Mouse (Mus musculus): ENCODE data around the gene Pnma3. TPM values are rescaled to one million over a fixed set of nuclear protein-coding genes. Genes with fewer than 3 reads are reported as not detected.
"Not testable (repeated sequence)": the region's sequence is repeated elsewhere in the genome, so short reads cannot be mapped to it uniquely, and the experiment has no call there.

Pnma3 gene
- polyA plus RNA-seq, 1 experiment = not detected

DNA sequence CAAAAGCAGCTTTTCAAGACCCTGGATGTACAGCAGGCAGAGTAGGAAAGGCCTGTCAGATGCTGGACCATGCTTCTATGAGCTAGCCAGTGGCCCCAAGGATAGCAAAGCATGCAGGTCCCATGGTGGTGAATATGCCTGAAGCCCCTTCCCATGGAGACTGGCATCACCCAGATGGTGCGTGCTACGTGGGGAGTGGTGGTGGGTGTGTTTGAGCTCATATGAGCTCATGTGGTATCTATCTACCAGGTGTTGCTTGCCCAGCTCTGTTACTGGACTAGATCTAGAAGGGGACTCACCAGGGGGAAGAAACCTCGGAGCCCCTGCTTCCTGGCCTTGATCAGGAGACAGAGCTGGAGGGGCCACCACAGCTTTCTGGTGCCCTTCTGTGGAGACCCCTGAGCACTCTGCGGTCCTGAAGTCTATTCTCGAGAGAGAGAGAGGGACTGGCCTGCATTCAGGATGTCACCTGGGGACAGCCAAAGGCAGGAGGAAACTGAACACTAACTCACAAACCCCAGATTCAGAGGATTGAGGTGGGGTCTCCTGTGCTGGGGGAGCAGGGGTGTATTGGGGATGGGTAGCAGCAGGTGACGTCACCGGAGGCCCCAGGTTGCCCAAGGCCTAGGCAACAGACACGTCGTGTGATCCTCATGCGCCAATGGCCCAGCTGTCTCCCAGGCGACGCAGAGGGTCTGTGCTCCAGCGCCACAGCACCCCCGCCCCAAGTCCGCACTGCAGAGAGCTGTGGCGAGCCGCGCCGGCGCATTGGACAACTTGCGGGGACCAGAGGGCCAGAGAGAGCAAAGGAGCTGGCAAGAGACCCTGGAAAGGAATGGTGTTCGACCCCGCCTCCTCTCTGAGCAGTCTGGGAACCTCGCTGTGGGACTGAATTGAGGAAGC, 824 bp upstream of the Pnma3 start:
- Histone ChIP-seq H3K36me3 (ENCODE audit: control insufficient read depth, insufficient read depth, low read length) (no peaks in the 10 kb centered on the region), H3K27ac (ENCODE audit: control insufficient read depth, insufficient read depth, low read length) (no peak overlapping the region), H3K27me3 (ENCODE audit: control insufficient read depth, insufficient read depth, low read length) (no peaks in the 10 kb centered on the region), H3K4me1 (replicated peaks; ENCODE audit: control insufficient read depth, insufficient read depth, low read length) (no peaks in the 10 kb centered on the region), H3K4me3 (ENCODE audit: control insufficient read depth, insufficient read depth, low read length) (no peak overlapping the region)
- TF ChIP-seq POLR2A (IDR thresholded peaks at IDR 0.05; ENCODE audit: control insufficient read depth, extremely low read depth, insufficient read depth, low read length, poor library complexity) (no peak), CTCF (IDR thresholded peaks at IDR 0.05; ENCODE audit: borderline replicate concordance, control insufficient read depth, extremely low read depth, insufficient read depth, low read length, poor library complexity) (no peak)
- no peak for DNase-seq
- 81% methylated on average over 24 of the region's 24 CpGs for WGBS

DNA sequence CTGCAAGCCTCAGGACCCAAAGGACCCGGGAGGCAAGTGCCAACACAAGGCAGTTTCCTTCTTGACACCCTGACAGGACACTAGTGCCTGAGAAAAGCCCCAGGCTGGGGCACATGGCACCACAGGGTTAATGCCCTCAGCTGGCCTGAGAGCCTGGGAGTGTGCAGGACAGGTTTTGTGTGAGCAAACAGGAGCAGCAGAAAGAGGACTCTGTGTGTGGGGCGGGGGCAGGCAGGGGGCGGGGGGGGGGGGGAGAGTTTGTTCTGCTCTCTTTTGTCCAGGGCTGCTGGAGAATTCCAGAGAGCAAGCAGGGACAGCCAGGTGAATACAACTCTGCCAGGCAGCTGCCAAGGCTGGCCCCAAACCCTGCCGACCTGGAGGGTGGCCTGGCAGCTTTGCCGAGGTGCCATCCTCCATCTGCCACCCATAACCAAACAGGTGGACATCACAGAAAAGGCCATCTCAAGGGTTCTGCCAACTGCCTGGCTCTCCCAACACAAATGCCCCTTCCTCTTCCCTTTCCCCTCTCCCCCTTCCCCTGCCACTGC, 2.3 kb downstream of the Pnma3 start:
- not testable (repeated sequence) for H3K27me3 ChIP-seq (ENCODE audit: control insufficient read depth, insufficient read depth, low read length); H3K36me3 ChIP-seq (ENCODE audit: control insufficient read depth, insufficient read depth, low read length); H3K4me1 ChIP-seq (replicated peaks; ENCODE audit: control insufficient read depth, insufficient read depth, low read length); H3K4me3 ChIP-seq (ENCODE audit: control insufficient read depth, insufficient read depth, low read length); H3K27ac ChIP-seq (ENCODE audit: control insufficient read depth, insufficient read depth, low read length); DNase-seq
- no CpG with 5 or more reads among the region's 5 CpGs for WGBS

DNA sequence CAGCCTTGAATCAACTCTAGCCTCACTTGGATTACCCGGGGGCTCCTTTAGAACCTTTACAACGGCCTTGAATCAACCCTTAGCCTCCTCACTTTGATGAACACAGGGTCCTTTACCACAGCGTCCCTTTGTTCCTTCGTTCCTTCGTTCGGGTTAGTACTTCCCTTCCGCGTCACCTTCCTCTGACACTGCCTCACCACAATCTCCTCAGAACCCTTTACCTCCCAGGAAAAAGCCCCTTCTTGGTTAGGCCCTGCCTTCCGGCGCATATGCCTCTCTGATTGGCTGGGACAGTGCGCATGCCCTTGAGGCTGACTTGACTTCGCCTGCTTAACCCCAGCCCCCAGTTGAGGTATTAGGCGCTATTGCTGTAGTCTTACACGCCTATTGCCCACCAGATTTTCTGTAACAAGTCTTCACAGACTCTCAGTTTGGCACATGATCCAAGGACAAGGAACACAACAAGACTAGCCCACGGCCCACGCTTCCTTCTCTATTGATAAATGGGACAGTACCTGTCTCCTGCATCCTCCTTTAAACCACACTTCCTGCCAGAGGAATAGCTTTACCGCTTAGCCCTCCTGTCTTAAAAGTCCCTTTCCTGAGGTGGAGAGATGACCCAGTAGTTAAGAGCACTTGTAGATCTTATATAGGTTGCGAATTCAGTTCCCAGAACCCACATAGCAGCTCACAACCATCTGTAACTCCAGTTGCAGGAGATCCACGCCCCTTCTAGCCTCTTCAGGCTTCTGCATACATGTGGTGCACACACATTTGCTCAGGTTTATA, 17.9 kb downstream of the Pnma3 start, which contains the start of gene Xlr4a:
TSS of gene Xlr4a (minus strand) at position 212 of the 789 bp plus-strand sequence.
- DNase-seq = peak; percentile 49
- 13% methylated on average over 19 of the region's 19 CpGs for WGBS
- H3K4me1 ChIP-seq (replicated peaks; ENCODE audit: control insufficient read depth, insufficient read depth, low read length); H3K36me3 ChIP-seq (ENCODE audit: control insufficient read depth, insufficient read depth, low read length); H3K27me3 ChIP-seq (ENCODE audit: control insufficient read depth, insufficient read depth, low read length); H3K27ac ChIP-seq (ENCODE audit: control insufficient read depth, insufficient read depth, low read length): not testable (repeated sequence)
- peak within 1 kb of the TSS; percentile 42 for H3K4me3 ChIP-seq (ENCODE audit: control insufficient read depth, insufficient read depth, low read length)

DNA sequence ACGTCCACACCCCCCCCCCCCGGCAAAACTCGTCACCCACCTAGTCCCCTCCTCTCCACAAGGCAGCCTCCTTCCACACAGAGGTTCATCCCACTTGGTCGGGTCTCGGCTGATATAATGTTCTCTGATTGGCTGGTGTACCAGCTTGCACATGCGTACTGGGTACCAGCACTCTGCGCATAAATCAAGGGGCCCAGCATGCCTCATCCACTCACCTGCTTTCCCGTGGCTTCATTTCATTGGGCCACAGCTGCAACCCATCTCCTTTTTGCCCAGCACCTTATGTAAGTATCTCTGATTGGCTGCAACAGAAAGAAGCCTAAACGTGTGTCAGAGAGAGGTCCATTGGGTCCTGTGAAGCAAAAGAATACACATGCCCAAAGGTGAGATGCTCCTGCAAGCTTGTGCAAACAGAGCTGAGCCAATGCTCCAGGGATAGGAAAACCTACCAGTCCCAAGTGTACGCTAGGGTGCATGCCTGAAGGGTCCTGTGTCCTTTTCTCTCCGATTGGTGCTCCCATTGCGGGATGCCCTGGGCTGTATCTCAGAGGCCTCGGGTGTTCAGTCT, 32.4 kb downstream of the Pnma3 start, which contains the start of gene Xlr3a:
TSS of gene Xlr3a (minus strand) at position 155 of the 568 bp plus-strand sequence.
- not testable (repeated sequence) for H3K27ac ChIP-seq (ENCODE audit: control insufficient read depth, insufficient read depth, low read length); H3K4me1 ChIP-seq (replicated peaks; ENCODE audit: control insufficient read depth, insufficient read depth, low read length); DNase-seq; H3K36me3 ChIP-seq (ENCODE audit: control insufficient read depth, insufficient read depth, low read length); H3K4me3 ChIP-seq (ENCODE audit: control insufficient read depth, insufficient read depth, low read length); H3K27me3 ChIP-seq (ENCODE audit: control insufficient read depth, insufficient read depth, low read length)
- WGBS = 88% methylated on average over 12 of the region's 13 CpGs

DNA sequence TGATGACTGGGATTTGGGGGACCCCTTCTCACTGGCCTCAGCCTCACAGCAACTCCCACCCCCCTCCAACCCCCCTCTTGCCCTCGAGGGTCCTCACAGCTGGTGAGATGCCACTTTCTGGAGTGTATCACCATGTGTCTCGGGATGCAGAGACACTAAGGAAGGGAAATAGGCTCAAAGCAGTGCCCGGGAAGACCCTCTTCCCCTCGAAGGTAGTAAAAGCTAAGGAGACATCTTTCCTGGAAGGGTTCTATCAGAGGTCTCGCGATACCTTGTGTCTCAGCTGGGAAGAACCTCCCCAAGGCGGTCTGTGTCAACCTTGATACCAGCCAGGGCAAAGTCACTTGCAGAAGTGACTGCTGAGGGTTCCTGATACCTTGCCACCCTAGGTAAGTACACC, 52.2 kb downstream of the Pnma3 start, which contains the start of gene Gm14685:
TSS of gene Gm14685 (plus strand) at position 301 of the 400 bp plus-strand sequence.
- not testable (repeated sequence) for H3K27ac ChIP-seq (ENCODE audit: control insufficient read depth, insufficient read depth, low read length); H3K4me1 ChIP-seq (replicated peaks; ENCODE audit: control insufficient read depth, insufficient read depth, low read length); DNase-seq; H3K36me3 ChIP-seq (ENCODE audit: control insufficient read depth, insufficient read depth, low read length); H3K4me3 ChIP-seq (ENCODE audit: control insufficient read depth, insufficient read depth, low read length); H3K27me3 ChIP-seq (ENCODE audit: control insufficient read depth, insufficient read depth, low read length)
- WGBS = no CpG with 5 or more reads among the region's 7 CpGs

Other genes starting within 250 kb of the Pnma3 start
- 0.08 and 0.11 TPM in 2 replicates for gene Gabrq, start 239.6 kb upstream of the Pnma3 start, polyA plus RNA-seq (2012; rRNA removed)
- gene Cetn2, start 146.4 kb upstream of the Pnma3 start, polyA plus RNA-seq (2012; rRNA removed) = 5.9 and 9.7 TPM in 2 replicates
- gene Nsdhl, start 146.2 kb upstream of the Pnma3 start, polyA plus RNA-seq (2012; rRNA removed) = 8.9 and 9.0 TPM in 2 replicates
- gene Zfp185, start 77.4 kb upstream of the Pnma3 start, polyA plus RNA-seq (2012; rRNA removed) = 1.0 and 1.3 TPM in 2 replicates
- not detected in 2 replicates for gene Pnma5, start 27.7 kb upstream of the Pnma3 start, polyA plus RNA-seq (2012; rRNA removed)
- gene Xlr4a, start 17.7 kb downstream of the Pnma3 start, polyA plus RNA-seq (2012; rRNA removed) = 4.0 and 7.7 TPM in 2 replicates
- gene Xlr3a, start 32.3 kb downstream of the Pnma3 start, polyA plus RNA-seq (2012; rRNA removed) = 0.97 TPM in 1 of 2 replicates, not detected in the other
- gene Gm14685, start 52.3 kb downstream of the Pnma3 start, polyA plus RNA-seq (2012; rRNA removed) = 0.11 and 0.17 TPM in 2 replicates
- gene Xlr5b, start 84.0 kb downstream of the Pnma3 start, polyA plus RNA-seq (2012; rRNA removed) = not detected in 2 replicates
- gene DXBay18, start 84.7 kb downstream of the Pnma3 start, polyA plus RNA-seq (2012; rRNA removed) = not detected in 2 replicates
- gene Spin2d, start 112.2 kb downstream of the Pnma3 start, polyA plus RNA-seq (2012; rRNA removed) = not detected in 2 replicates
- gene Xlr3b, start 127.4 kb downstream of the Pnma3 start, polyA plus RNA-seq (2012; rRNA removed) = 0.56 and 2.8 TPM in 2 replicates
- gene Xlr4b, start 149.5 kb downstream of the Pnma3 start, polyA plus RNA-seq (2012; rRNA removed) = 8.5 and 13.3 TPM in 2 replicates
- 21.8 and 26.5 TPM in 2 replicates for gene F8a, start 163.5 kb downstream of the Pnma3 start, polyA plus RNA-seq (2012; rRNA removed)
- 4.1 and 6.8 TPM in 2 replicates for gene Xlr4c, start 178.3 kb downstream of the Pnma3 start, polyA plus RNA-seq (2012; rRNA removed)
- not detected in 2 replicates for gene Xlr3c, start 200.6 kb downstream of the Pnma3 start, polyA plus RNA-seq (2012; rRNA removed)
- gene Xlr5a, start 228.2 kb downstream of the Pnma3 start, polyA plus RNA-seq (2012; rRNA removed) = 0.05 TPM in 1 of 2 replicates, not detected in the other
- 0.11 TPM in 1 of 2 replicates, not detected in the other for gene Xlr5c, start 228.2 kb downstream of the Pnma3 start, polyA plus RNA-seq (2012; rRNA removed)